Mouse (Mus musculus) liver, embryonic 13.5 days (tissue): ENCODE results near the gene Sh2d3c. TPM values are rescaled to one million over a fixed set of nuclear protein-coding genes. Genes with fewer than 3 reads are reported as not detected.

Experiments used
- ATAC-seq: fragments of 200-750 bp; cut with Nextera tagmentation; 2 replicates; pipeline ENCODE4 v1.8.0; 2017; ENCODE audit warnings: low read depth, mild to moderate bottlenecking, moderate number of reproducible peaks, moderate library complexity
- DNase-seq: peaks from one replicate; pipeline ENCODE4 v3.0.0; 2022
- H3K27ac ChIP-seq: fragments of 300-500 bp; sonication (generic); 2 replicates; pipeline ENCODE4 v1.5.1; 2015; ENCODE audit warnings: moderate library complexity, mild to moderate bottlenecking, inconsistent platforms
- H3K27me3 ChIP-seq: fragments of 300-500 bp; sonication (generic); 2 replicates; pipeline ENCODE4 v1.6.1; 2015; ENCODE audit warnings: mild to moderate bottlenecking, inconsistent platforms
- H3K36me3 ChIP-seq: fragments of 300-500 bp; sonication (generic); 2 replicates; pipeline ENCODE4 v1.6.1; 2015; ENCODE audit warnings: mild to moderate bottlenecking, inconsistent platforms
- H3K4me1 ChIP-seq: fragments of 300-500 bp; sonication (generic); replicated peaks from 2 replicates; pipeline ENCODE4 v1.6.1; 2015; ENCODE audit warnings: inconsistent platforms
- H3K4me2 ChIP-seq: fragments of 300-500 bp; sonication (generic); 2 replicates; pipeline ENCODE4 v1.6.1; 2015; ENCODE audit warnings: inconsistent platforms, mild to moderate bottlenecking, moderate library complexity
- H3K4me3 ChIP-seq: fragments of 300-500 bp; sonication (generic); replicated peaks from 2 replicates; pipeline ENCODE4 v1.5.1; 2015; ENCODE audit warnings: mild to moderate bottlenecking, inconsistent platforms
- H3K9ac ChIP-seq: fragments of 300-500 bp; sonication (generic); 2 replicates; pipeline ENCODE4 v1.6.1; 2015; ENCODE audit warnings: mild to moderate bottlenecking, inconsistent platforms
- H3K9me3 ChIP-seq: fragments of 300-500 bp; sonication (generic); replicated peaks from 2 replicates; pipeline ENCODE4 v1.6.1; 2016; ENCODE audit warnings: inconsistent platforms
- WGBS: fragments of 180-500 bp; shearing (Covaris S2); methylation state at CpG from one replicate; pipeline ENCODE4 v1.1.7; 2015; ENCODE audit not compliant: insufficient replicate concordance; 5-methylcytosine and 5-hydroxymethylcytosine counted together
- polyA plus RNA-seq: library from polyadenylated mRNA; unstranded; fragments of >200 nt; fragmentation: Nextera tagmentation; extraction: Ambion mirVana; gene quantifications from 2 replicates; pipeline ENCODE4 v1.2.1, GENCODE M21; 2015

Gene Sh2d3c
- polyA plus RNA-seq, 1 experiment from 2014 or later: 5.4 TPM

DNA sequence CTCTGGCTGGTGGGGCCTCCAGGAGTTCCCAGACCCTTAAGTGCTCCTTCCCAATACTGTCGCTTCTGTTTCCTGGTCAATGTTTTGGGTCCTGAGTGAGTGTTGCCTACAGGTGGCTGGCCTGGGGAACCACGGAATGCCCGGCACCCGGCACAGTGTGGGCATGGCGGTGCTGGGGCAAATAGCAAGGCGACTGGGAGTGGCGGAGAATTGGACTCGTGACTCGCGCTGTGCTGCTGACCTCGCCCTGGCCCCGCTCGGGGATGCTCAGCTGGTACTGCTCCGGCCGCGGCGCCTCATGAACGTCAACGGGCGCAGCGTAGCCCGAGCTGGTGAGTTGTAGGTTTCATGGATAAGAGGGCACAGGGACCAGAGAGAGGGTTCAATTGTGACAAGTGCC, 55.3 kb downstream of the Sh2d3c start:
- peak overlapping the region; percentile 63 for H3K9ac ChIP-seq
- 33% methylated on average over 22 of the region's 22 CpGs for WGBS

GRCm38 (mm10) chr2:32778081-32778480, 57.2 kb downstream of the Sh2d3c start:
- Histone ChIP-seq H3K4me2 (no peak overlapping the region), H3K27me3 (no peaks in the 10 kb centered on the region), H3K4me3 (no peak overlapping the region), H3K9ac (no peak overlapping the region), H3K36me3 (no peaks in the 10 kb centered on the region), H3K9me3 (no peaks in the 10 kb centered on the region), H3K4me1 (peaks cover 18% of the 10 kb centered on the region), H3K27ac (no peak overlapping the region)
- ATAC-seq (no peak), DNase-seq (no peak)
- 85% methylated on average over 6 of the region's 6 CpGs for WGBS

More for the DNA sequence above, 55.3 kb downstream of the Sh2d3c start:
- Histone ChIP-seq H3K4me3 (peak overlapping the region; percentile 64), H3K9me3 (no peaks in the 10 kb centered on the region), H3K27me3 (no peaks in the 10 kb centered on the region), H3K27ac (no peak overlapping the region), H3K36me3 (no peaks in the 10 kb centered on the region), H3K4me1 (peaks cover 34% of the 10 kb centered on the region), H3K4me2 (peak overlapping the region; percentile 91)
- DNase-seq (no peak), ATAC-seq (no peak)

- no peak for ATAC-seq
- 31% methylated on average over 8 of the region's 8 CpGs for WGBS
- Histone ChIP-seq H3K9ac (no peak overlapping the region), H3K4me2 (no peak overlapping the region), H3K4me3 (no peak overlapping the region), H3K9me3 (no peaks in the 10 kb centered on the region), H3K36me3 (no peaks in the 10 kb centered on the region), H3K27ac (no peak overlapping the region), H3K27me3 (no peaks in the 10 kb centered on the region), H3K4me1 (peaks cover 18% of the 10 kb centered on the region)
- peak; percentile 20 for DNase-seq
Observed at GRCm38 (mm10) chr2:32779131-32779530, 58.3 kb downstream of the Sh2d3c start.

DNA sequence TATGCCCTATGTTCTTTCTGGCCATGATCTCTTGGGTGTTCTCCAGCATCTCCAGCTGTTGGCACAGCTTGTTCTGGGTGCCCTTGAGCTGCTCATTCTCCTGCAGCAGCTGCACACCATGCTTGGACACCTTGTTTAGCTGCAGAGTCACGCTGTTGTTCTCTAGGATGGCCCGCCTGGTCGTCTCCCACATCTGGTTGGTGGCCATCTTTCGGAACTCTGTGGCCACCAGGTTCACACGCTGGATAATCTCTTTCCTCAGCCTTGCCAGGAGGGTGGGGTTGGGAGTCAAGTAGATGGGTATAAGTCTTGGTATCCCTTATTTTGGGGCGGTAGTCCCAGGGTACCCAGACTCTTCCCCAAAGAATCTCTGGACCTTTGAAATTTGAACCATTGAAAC, 58.9 kb downstream of the Sh2d3c start:
- no peak for ATAC-seq
- H3K27me3 ChIP-seq: no peaks in the 10 kb centered on the region
- H3K4me3 ChIP-seq: no peak overlapping the region
- H3K36me3 ChIP-seq: no peaks in the 10 kb centered on the region
- H3K9me3 ChIP-seq: no peaks in the 10 kb centered on the region
- no peak for DNase-seq
- 78% methylated on average over 6 of the region's 6 CpGs for WGBS
- no peak overlapping the region for H3K27ac ChIP-seq
- H3K4me2 ChIP-seq: no peak overlapping the region
- peaks cover 18% of the 10 kb centered on the region for H3K4me1 ChIP-seq
- no peak overlapping the region for H3K9ac ChIP-seq

- ATAC-seq (no peak), DNase-seq (no peak)
- no peak overlapping the region for H3K9ac ChIP-seq
- H3K4me3 ChIP-seq: no peak overlapping the region
- no peak overlapping the region for H3K4me2 ChIP-seq
- H3K27ac ChIP-seq: no peak overlapping the region
- H3K27me3 ChIP-seq: no peaks in the 10 kb centered on the region
- H3K36me3 ChIP-seq: no peaks in the 10 kb centered on the region
- no peaks in the 10 kb centered on the region for H3K9me3 ChIP-seq
- peaks cover under 1% of the 10 kb centered on the region for H3K4me1 ChIP-seq
- WGBS: 60% methylated on average over 6 of the region's 6 CpGs
Observed at GRCm38 (mm10) chr2:32781710-32782109, 60.9 kb downstream of the Sh2d3c start.

- H3K9ac ChIP-seq: no peak within 1 kb of the TSS
- no peaks in the 10 kb centered on the region for H3K36me3 ChIP-seq
- no peaks in the 10 kb centered on the region for H3K27me3 ChIP-seq
- DNase-seq (no peak), ATAC-seq (no peak)
- H3K27ac ChIP-seq: no peak within 1 kb of the TSS
- H3K4me2 ChIP-seq: no peak within 1 kb of the TSS
- H3K4me1 ChIP-seq: no peaks in the 10 kb centered on the region; the same call in 1 of the 2 replicates
- no peaks in the 10 kb centered on the region for H3K9me3 ChIP-seq
- H3K4me3 ChIP-seq: no peak within 1 kb of the TSS
- WGBS: 57% methylated on average over 4 of the region's 4 CpGs
Observed at GRCm38 (mm10) chr2:32784048-32784681, 63.3 kb downstream of the Sh2d3c start, which contains the start of gene Cfap157. Gene Cfap157 (minus strand): TSS chr2:32784428.

- H3K9me3 ChIP-seq: no peaks in the 10 kb centered on the region
- H3K27ac ChIP-seq: no peak overlapping the region
- H3K4me2 ChIP-seq: no peak overlapping the region
- no peaks in the 10 kb centered on the region for H3K27me3 ChIP-seq
- no peak overlapping the region for H3K9ac ChIP-seq
- no peaks in the 10 kb centered on the region; the same call in none of the 2 replicates for H3K4me1 ChIP-seq
- no peaks in the 10 kb centered on the region for H3K36me3 ChIP-seq
- H3K4me3 ChIP-seq: no peak overlapping the region
- ATAC-seq (no peak), DNase-seq (no peak)
- 37% methylated on average over 6 of the region's 6 CpGs for whole genome bisulfite sequencing
Observed at GRCm38 (mm10) chr2:32787176-32787575, 66.3 kb downstream of the Sh2d3c start.

DNA sequence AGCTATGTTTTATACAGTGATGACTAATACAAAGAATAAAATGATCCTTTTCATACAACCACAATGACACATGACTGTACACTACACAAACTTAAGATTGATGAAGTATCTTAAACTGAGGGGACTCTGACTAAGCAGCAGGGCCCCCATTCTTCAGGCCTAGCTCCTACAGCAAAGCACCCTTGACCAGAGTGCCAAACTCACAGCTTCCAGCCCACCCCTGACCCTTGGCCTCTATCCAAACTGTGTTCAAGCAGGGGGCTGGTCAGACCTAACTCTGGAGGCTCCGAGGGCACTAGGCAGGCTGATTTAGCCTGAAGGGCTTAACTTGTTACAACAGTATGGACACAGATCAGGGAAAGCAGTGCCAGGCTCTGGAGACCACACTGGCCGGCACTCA, 67.7 kb downstream of the Sh2d3c start:
- no peaks in the 10 kb centered on the region for H3K27me3 ChIP-seq
- no peaks in the 10 kb centered on the region for H3K36me3 ChIP-seq
- no peaks in the 10 kb centered on the region for H3K9me3 ChIP-seq
- no peak overlapping the region for H3K4me3 ChIP-seq
- H3K9ac ChIP-seq: no peak overlapping the region
- no peak overlapping the region for H3K27ac ChIP-seq
- no peak for DNase-seq
- no peak for ATAC-seq
- 54% methylated on average over 2 of the region's 2 CpGs for WGBS
- no peaks in the 10 kb centered on the region; the same call in none of the 2 replicates for H3K4me1 ChIP-seq
- no peak overlapping the region for H3K4me2 ChIP-seq

- no peaks in the 10 kb centered on the region for H3K9me3 ChIP-seq
- H3K4me3 ChIP-seq: no peak overlapping the region
- DNase-seq (no peak), ATAC-seq (no peak)
- 77% methylated on average over 6 of the region's 6 CpGs for WGBS
- H3K27me3 ChIP-seq: no peaks in the 10 kb centered on the region
- no peak overlapping the region for H3K4me2 ChIP-seq
- H3K27ac ChIP-seq: no peak overlapping the region
- H3K4me1 ChIP-seq: no peaks in the 10 kb centered on the region; the same call in 1 of the 2 replicates
- H3K36me3 ChIP-seq: no peaks in the 10 kb centered on the region; the same call in 1 of the 2 replicates
- no peak overlapping the region for H3K9ac ChIP-seq
Observed at GRCm38 (mm10) chr2:32791297-32791696, 70.4 kb downstream of the Sh2d3c start.

- WGBS: 73% methylated on average over 13 of the region's 13 CpGs
- Histone ChIP-seq H3K36me3 (peaks cover 9% of the 10 kb centered on the region; the same call in 1 of the 2 replicates), H3K9ac (no peak overlapping the region)
Observed at GRCm38 (mm10) chr2:32795748-32796418, 75.0 kb downstream of the Sh2d3c start.

DNA sequence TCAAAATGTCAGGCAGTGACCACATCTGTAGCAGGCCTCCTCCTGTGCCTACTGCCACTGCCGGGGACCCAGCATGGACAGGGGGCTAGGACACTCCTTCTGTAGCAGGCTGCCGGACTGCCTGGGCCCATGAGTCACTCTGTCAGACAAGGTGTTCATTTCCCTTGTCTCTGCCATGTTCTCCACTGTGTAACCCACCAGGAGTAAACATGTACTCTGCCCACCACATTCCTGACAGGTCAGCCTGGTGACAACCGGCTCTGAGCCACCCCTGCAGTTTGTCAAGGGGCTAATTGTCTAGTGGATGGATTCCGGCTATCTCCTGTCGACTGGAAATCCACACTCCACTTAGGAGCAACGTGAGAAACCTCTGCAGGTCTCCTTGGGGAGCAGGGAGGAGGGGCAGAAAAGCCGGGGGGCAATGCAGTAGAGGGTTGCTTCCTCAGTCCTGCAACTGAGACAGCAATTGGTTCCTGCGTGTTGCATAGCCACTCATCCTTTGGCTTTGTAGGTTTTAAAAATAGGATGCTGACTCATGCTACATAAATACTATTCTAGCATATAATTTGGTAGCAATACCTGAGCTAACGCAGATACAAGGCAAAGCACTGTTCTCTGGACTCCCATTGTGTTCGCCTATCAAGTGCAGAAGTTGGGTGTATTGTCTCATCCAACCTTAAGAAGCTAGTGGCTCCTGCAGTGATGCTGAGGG, 77.6 kb downstream of the Sh2d3c start:
- 61% methylated on average over 10 of the region's 10 CpGs for WGBS
- peaks cover 9% of the 10 kb centered on the region; the same call in 1 of the 2 replicates for H3K36me3 ChIP-seq
- no peaks in the 10 kb centered on the region for H3K27me3 ChIP-seq
- DNase-seq (no peak), ATAC-seq (no peak)
- H3K9me3 ChIP-seq: no peaks in the 10 kb centered on the region
- no peak overlapping the region for H3K4me2 ChIP-seq
- H3K4me3 ChIP-seq: no peak overlapping the region
- no peak overlapping the region for H3K27ac ChIP-seq
- H3K9ac ChIP-seq: no peak overlapping the region
- no peaks in the 10 kb centered on the region for H3K4me1 ChIP-seq

More at GRCm38 (mm10) chr2:32795748-32796418, 75.0 kb downstream of the Sh2d3c start:
- no peak for ATAC-seq
- Histone ChIP-seq H3K27ac (no peak overlapping the region), H3K4me1 (no peaks in the 10 kb centered on the region), H3K9me3 (no peaks in the 10 kb centered on the region), H3K4me2 (no peak overlapping the region), H3K4me3 (no peak overlapping the region), H3K27me3 (no peaks in the 10 kb centered on the region)
- no peak for DNase-seq
